Mouse (Mus musculus) common myeloid progenitor, adult 5-6 weeks (primary cell): ENCODE measurements around the gene Lgals3. TPM values are rescaled to one million over a fixed set of nuclear protein-coding genes. Genes with fewer than 3 reads are reported as not detected.

Experiments
- ATAC-seq: replicated peaks from 2 replicates; pipeline ENCODE4 v1.8.0; 2016; ENCODE audit warnings: low read depth, mild to moderate bottlenecking, moderate TSS enrichment, inconsistent platforms; ENCODE audit not compliant: poor library complexity, severe bottlenecking
- total RNA-seq: library from RNA; stranded (forward); fragments of 200-1000, 187-1606 nt; gene quantifications from 2 replicates; pipeline ENCODE4 v1.2.3, GENCODE M21; 2017

Lgals3 gene
- total RNA-seq, 1 experiment from 2014 or later = 5.7 TPM

DNA sequence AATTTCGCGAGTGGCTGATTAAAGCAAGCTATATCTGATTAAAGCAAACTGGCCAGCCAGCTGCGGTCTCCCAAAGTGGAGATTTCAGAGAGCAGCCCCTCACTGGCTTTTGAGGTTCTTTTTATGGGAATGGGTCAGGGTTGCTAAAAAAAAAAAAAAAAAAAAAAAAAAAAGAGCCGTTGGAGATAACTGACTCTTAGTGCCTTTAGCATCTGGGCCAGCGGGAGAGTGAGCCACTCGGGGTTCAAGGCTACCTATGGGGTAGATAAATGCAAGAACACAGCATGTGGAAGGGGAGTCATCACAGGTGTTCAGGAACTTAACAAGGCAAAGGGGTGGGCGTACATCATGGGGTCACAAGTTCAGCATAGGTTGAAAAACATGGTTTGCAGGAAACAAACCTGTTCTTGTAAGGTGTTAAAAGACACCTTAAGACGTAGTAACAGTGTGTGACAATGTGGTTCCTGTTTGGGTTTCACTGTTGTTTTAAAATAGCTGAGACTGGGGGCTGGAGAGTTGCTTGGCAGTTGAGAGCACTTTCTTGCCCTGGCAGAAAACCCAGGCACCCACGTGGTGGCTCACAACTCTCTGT lies 51.6 kb downstream of the Lgals3 start:
- no peak for ATAC-seq

DNA sequence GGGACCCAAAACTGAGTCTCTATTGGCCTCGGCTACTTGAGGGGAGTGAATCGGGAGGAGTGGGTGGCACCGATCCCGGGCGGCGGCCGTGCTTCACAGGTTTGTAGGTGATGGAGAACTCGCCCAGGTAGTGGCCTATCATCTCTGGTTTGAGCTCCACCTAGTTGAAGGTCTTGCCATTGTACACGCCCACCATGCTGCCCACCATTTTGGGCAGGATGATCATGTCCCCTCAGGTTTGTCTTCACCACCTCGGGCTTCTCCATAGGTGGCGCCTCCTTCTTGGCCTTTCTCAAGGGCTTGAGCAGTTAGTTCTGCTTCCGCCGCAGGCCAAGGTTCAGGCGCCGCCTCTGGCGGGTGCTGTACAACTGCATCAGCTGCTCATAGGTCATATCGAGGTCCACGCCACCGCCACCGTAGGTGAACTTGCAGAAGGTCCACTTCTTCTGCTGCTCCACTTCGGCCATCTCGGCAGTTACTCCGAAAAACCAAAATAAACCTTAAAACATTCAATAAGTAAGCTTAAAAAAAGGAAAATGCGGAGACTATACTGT lies 52.2 kb downstream of the Lgals3 start:
- no peak for ATAC-seq

DNA sequence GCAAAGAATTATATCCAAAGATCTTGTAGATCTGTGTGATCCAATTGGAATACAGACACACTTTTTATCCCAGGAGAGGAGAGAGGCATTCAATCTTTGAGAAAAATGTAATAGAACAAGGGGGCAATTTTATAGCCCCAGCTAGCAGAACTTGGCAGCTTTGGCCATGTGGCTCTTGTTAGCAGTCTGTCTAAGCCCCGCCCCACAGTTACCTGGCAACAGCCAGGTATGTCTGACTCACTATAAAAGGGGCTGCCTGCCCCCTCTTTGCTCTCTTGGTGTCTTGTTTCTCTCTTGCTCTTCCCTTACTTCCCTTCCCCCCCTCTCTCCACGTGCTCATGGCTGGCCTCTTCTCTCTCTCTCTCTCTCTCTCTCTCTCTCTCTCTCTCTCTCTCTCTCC lies 54.1 kb downstream of the Lgals3 start:
- no peak for ATAC-seq

DNA sequence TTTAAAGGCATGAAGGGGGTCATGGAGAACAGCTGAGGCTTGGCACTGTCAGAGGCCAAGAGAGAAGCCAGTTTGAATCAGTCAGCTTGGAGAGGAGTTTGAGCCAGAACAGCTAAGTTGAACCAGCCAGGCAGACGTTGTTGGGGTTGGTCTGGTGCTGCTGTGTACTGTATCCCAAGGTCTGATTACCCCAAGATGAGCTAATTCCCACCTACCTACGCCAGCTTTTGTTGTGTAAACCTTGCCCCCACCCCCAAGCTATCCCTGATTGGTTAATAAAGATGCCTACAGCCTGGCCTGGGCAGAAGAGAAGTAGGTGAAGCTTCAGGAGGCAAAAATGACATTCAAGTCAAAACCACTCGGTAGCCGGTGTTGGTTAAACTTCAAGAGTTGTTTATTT lies 54.9 kb downstream of the Lgals3 start:
- ATAC-seq = no peak

GRCm38 (mm10) chr14:47432987-47433386 lies 65.4 kb downstream of the Lgals3 start:
- peak; percentile 78 for ATAC-seq

Other genes with a start within 250 kb of the Lgals3 start
- gene Gch1, start 178.3 kb upstream of the Lgals3 start, total RNA-seq = 4.3 and 7.2 TPM in 2 replicates
- 127 and 170 TPM in 2 replicates for gene Wdhd1, start 90.9 kb upstream of the Lgals3 start, total RNA-seq
- gene Socs4, start 90.8 kb upstream of the Lgals3 start, total RNA-seq = 21.8 and 26.3 TPM in 2 replicates
- 81.1 and 99.3 TPM in 2 replicates for gene Mapk1ip1l, start 69.5 kb upstream of the Lgals3 start, total RNA-seq
- gene Dlgap5, start 50.7 kb downstream of the Lgals3 start, total RNA-seq = 67.0 and 68.4 TPM in 2 replicates
- 15.2 and 29.1 TPM in 2 replicates for gene Fbxo34, start 82.7 kb downstream of the Lgals3 start, total RNA-seq
- 6.9 and 17.0 TPM in 2 replicates for gene Atg14, start 202.9 kb downstream of the Lgals3 start, total RNA-seq